Mouse (Mus musculus): Measurements from ENCODE around the gene Fancc.

The Fancc gene

GRCm38 (mm10) chr13:63496646-63497582 is at the start of gene Fancc:
Gene Fancc (minus strand): TSS chr13:63497278.
- DNase-seq (ENCODE audit: low read depth, low spot score) = peak; percentile 39

- DNase-seq (ENCODE audit: low read depth, low spot score) = no peak
Observed at GRCm38 (mm10) chr13:63545291-63545690, 48.2 kb upstream of the Fancc start.

GRCm38 (mm10) chr13:63544967-63545253 is 47.8 kb upstream of the Fancc start:
- no peak for DNase-seq (ENCODE audit: low read depth, low spot score)

GRCm38 (mm10) chr13:63544119-63544966 is 47.3 kb upstream of the Fancc start:
- no peak for DNase-seq (ENCODE audit: low read depth, low spot score)

GRCm38 (mm10) chr13:63543459-63543858 is 46.4 kb upstream of the Fancc start:
- no peak for DNase-seq (ENCODE audit: low read depth, low spot score)

GRCm38 (mm10) chr13:63542796-63543384 is 45.8 kb upstream of the Fancc start:
- DNase-seq (ENCODE audit: low read depth, low spot score) = no peak

GRCm38 (mm10) chr13:63541510-63541909 is 44.4 kb upstream of the Fancc start:
- DNase-seq (ENCODE audit: low read depth, low spot score) = no peak

- no peak for DNase-seq (ENCODE audit: low read depth, low spot score)
Observed at GRCm38 (mm10) chr13:63540584-63540983, 43.5 kb upstream of the Fancc start.

GRCm38 (mm10) chr13:63534981-63535380 is 37.9 kb upstream of the Fancc start:
- DNase-seq (ENCODE audit: low read depth, low spot score) = no peak

- no peak for DNase-seq (ENCODE audit: low read depth, low spot score)
Observed at GRCm38 (mm10) chr13:63530857-63531256, 33.8 kb upstream of the Fancc start.

- peak; percentile 31 for DNase-seq (ENCODE audit: low read depth, low spot score)
Observed at GRCm38 (mm10) chr13:63530371-63530764, 33.3 kb upstream of the Fancc start.

- DNase-seq (ENCODE audit: low read depth, low spot score) = no peak
Observed at GRCm38 (mm10) chr13:63529602-63530370, 32.7 kb upstream of the Fancc start.

- no peak for DNase-seq (ENCODE audit: low read depth, low spot score)
Observed at GRCm38 (mm10) chr13:63528852-63529251, 31.8 kb upstream of the Fancc start.

GRCm38 (mm10) chr13:63528164-63528675 is 31.1 kb upstream of the Fancc start:
- DNase-seq (ENCODE audit: low read depth, low spot score) = no peak

- no peak for DNase-seq (ENCODE audit: low read depth, low spot score)
Observed at GRCm38 (mm10) chr13:63525571-63526197, 28.6 kb upstream of the Fancc start.

- no peak for DNase-seq (ENCODE audit: low read depth, low spot score)
Observed at GRCm38 (mm10) chr13:63524608-63525570, 27.8 kb upstream of the Fancc start.

- DNase-seq (ENCODE audit: low read depth, low spot score) = no peak
Observed at GRCm38 (mm10) chr13:63524061-63524460, 27.0 kb upstream of the Fancc start.

GRCm38 (mm10) chr13:63522832-63523231 is 25.8 kb upstream of the Fancc start:
- DNase-seq (ENCODE audit: low read depth, low spot score) = no peak

- DNase-seq (ENCODE audit: low read depth, low spot score) = no peak
Observed at GRCm38 (mm10) chr13:63520110-63520509, 23.0 kb upstream of the Fancc start.

- no peak for DNase-seq (ENCODE audit: low read depth, low spot score)
Observed at GRCm38 (mm10) chr13:63516535-63516934, 19.5 kb upstream of the Fancc start.

Data from WW6 (cell line).